Mouse (Mus musculus) lung, embryonic 14.5 days (tissue): ENCODE data around the gene Tmem177. TPM values are rescaled to one million over a fixed set of nuclear protein-coding genes. Genes with fewer than 3 reads are reported as not detected.

Experiments
- ATAC-seq: fragments of 200-750 bp; cut with Nextera tagmentation; 2 replicates; pipeline ENCODE4 v1.8.0; 2017; ENCODE audit warnings: mild to moderate bottlenecking, moderate TSS enrichment, moderate library complexity; ENCODE audit not compliant: insufficient read depth
- DNase-seq: peaks from one replicate; pipeline ENCODE4 v3.0.0-alpha.2; 2015
- H3K27ac ChIP-seq: fragments of 300-500 bp; sonication (generic); 2 replicates; pipeline ENCODE4 v1.5.1; 2014; ENCODE audit warnings: low read depth, mild to moderate bottlenecking, moderate library complexity
- H3K27me3 ChIP-seq: fragments of 300-500 bp; sonication (generic); 2 replicates; pipeline ENCODE4 v1.6.1; 2014; ENCODE audit warnings: low read length, control low read depth; ENCODE audit not compliant: insufficient read depth
- H3K36me3 ChIP-seq: fragments of 300-500 bp; sonication (generic); 2 replicates; pipeline ENCODE4 v1.6.1; 2014; ENCODE audit warnings: control low read depth; ENCODE audit not compliant: insufficient read depth
- H3K4me1 ChIP-seq: fragments of 300-500 bp; sonication (generic); 2 replicates; pipeline ENCODE4 v1.6.1; 2014; ENCODE audit warnings: antibody characterized with exemption, control low read depth; ENCODE audit not compliant: insufficient read depth
- H3K4me2 ChIP-seq: fragments of 300-500 bp; sonication (generic); 2 replicates; pipeline ENCODE4 v1.6.1; 2014; ENCODE audit warnings: mild to moderate bottlenecking
- H3K4me3 ChIP-seq: fragments of 300-500 bp; sonication (generic); 2 replicates; pipeline ENCODE4 v1.5.1; 2014; ENCODE audit warnings: low read depth, low read length
- H3K9ac ChIP-seq: fragments of 300-500 bp; sonication (generic); 2 replicates; pipeline ENCODE4 v1.6.1; 2014
- H3K9me3 ChIP-seq: fragments of 300-500 bp; sonication (generic); 2 replicates; pipeline ENCODE4 v1.6.1; 2016; ENCODE audit warnings: low read depth, low read length, control low read depth
- CTCF ChIP-seq: IDR thresholded peaks from 2 replicates; pipeline ENCODE4 v1.5.1; 2016; ENCODE audit warnings: antibody characterized with exemption, low read depth
- WGBS: fragments of 180-500 bp; shearing (Covaris S2); extraction: QIAGEN DNeasy Blood & Tissue Kit; methylation state at CpG from one replicate; pipeline ENCODE4 v1.1.7; 2014; 5-methylcytosine and 5-hydroxymethylcytosine counted together
- polyA plus RNA-seq: library from polyadenylated mRNA; unstranded; fragments of >200 nt; fragmentation: Nextera tagmentation; extraction: Ambion mirVana; gene quantifications from 2 replicates; pipeline ENCODE4 v1.2.1, GENCODE M21; 2014

Tmem177 gene
- polyA plus RNA-seq, 1 experiment from 2014 or later = 6.4 TPM

- no peak overlapping the region for H3K27ac ChIP-seq
- TF ChIP-seq CTCF = no peak
- WGBS = 18% methylated on average over 7 of the region's 7 CpGs
Measured at GRCm38 (mm10) chr1:119936861-119937260, 23.9 kb upstream of the Tmem177 start.

GRCm38 (mm10) chr1:119931421-119932150 lies 18.6 kb upstream of the Tmem177 start:
- Histone ChIP-seq H3K27ac (no peak overlapping the region), H3K36me3 (no peaks in the 10 kb centered on the region), H3K4me1 (no peaks in the 10 kb centered on the region), H3K27me3 (no peaks in the 10 kb centered on the region), H3K9me3 (no peaks in the 10 kb centered on the region), H3K4me2 (no peak overlapping the region), H3K4me3 (no peak overlapping the region), H3K9ac (no peak overlapping the region)
- DNase-seq (no peak), ATAC-seq (no peak)
- no peak for TF ChIP-seq CTCF
- 79% methylated on average over 4 of the region's 4 CpGs for WGBS

More at GRCm38 (mm10) chr1:119936861-119937260, 23.9 kb upstream of the Tmem177 start:
- H3K9ac ChIP-seq = no peak overlapping the region
- no peak overlapping the region for H3K4me3 ChIP-seq
- ATAC-seq = no peak
- H3K4me1 ChIP-seq = no peaks in the 10 kb centered on the region
- no peak overlapping the region for H3K4me2 ChIP-seq
- no peaks in the 10 kb centered on the region for H3K36me3 ChIP-seq
- DNase-seq = no peak
- H3K27me3 ChIP-seq = no peaks in the 10 kb centered on the region
- no peaks in the 10 kb centered on the region for H3K9me3 ChIP-seq

GRCm38 (mm10) chr1:119929715-119930114 lies 16.7 kb upstream of the Tmem177 start:
- no peak for ATAC-seq

GRCm38 (mm10) chr1:119919299-119919698 lies 6.3 kb upstream of the Tmem177 start:
- no peaks in the 10 kb centered on the region for H3K27me3 ChIP-seq
- ATAC-seq (no peak), DNase-seq (peak; percentile 51)
- no peak overlapping the region for H3K4me2 ChIP-seq
- WGBS = 56% methylated on average over 4 of the region's 4 CpGs
- peak; percentile 60 for TF ChIP-seq CTCF
- H3K4me3 ChIP-seq = no peak overlapping the region
- H3K27ac ChIP-seq = no peak overlapping the region
- no peak overlapping the region for H3K9ac ChIP-seq
- H3K4me1 ChIP-seq = no peaks in the 10 kb centered on the region
- no peaks in the 10 kb centered on the region for H3K9me3 ChIP-seq
- no peaks in the 10 kb centered on the region for H3K36me3 ChIP-seq

More at GRCm38 (mm10) chr1:119929715-119930114, 16.7 kb upstream of the Tmem177 start:
- H3K36me3 ChIP-seq = no peaks in the 10 kb centered on the region
- H3K4me3 ChIP-seq = no peak overlapping the region
- no peaks in the 10 kb centered on the region for H3K9me3 ChIP-seq
- H3K27ac ChIP-seq = no peak overlapping the region
- no peaks in the 10 kb centered on the region for H3K27me3 ChIP-seq
- H3K9ac ChIP-seq = no peak overlapping the region
- 59% methylated on average over 1 of the region's 1 CpGs for WGBS
- DNase-seq = peak; percentile 70
- H3K4me1 ChIP-seq = no peaks in the 10 kb centered on the region
- TF ChIP-seq CTCF = peak; percentile 71
- no peak overlapping the region for H3K4me2 ChIP-seq

GRCm38 (mm10) chr1:119916823-119917371 lies 3.9 kb upstream of the Tmem177 start:
- Histone ChIP-seq H3K36me3 (no peaks in the 10 kb centered on the region), H3K4me1 (no peaks in the 10 kb centered on the region), H3K4me2 (no peak overlapping the region), H3K27me3 (no peaks in the 10 kb centered on the region), H3K4me3 (no peak overlapping the region), H3K9ac (no peak overlapping the region), H3K27ac (no peak overlapping the region), H3K9me3 (no peaks in the 10 kb centered on the region)
- DNase-seq = peak; percentile 34
- ATAC-seq = peak; percentile 22; the same call in 1 of the 2 replicates
- 56% methylated on average over 5 of the region's 5 CpGs for WGBS
- TF ChIP-seq CTCF = no peak

- Histone ChIP-seq H3K27me3 (no peaks in the 10 kb centered on the region), H3K4me3 (no peak overlapping the region), H3K9me3 (no peaks in the 10 kb centered on the region), H3K36me3 (peaks cover 8% of the 10 kb centered on the region; the same call in 1 of the 2 replicates), H3K9ac (no peak overlapping the region), H3K27ac (no peak overlapping the region), H3K4me2 (no peak overlapping the region), H3K4me1 (no peaks in the 10 kb centered on the region)
- TF ChIP-seq CTCF = no peak
- peak; percentile 26 for DNase-seq
- no peak for ATAC-seq
- WGBS = 45% methylated on average over 2 of the region's 2 CpGs
Measured at GRCm38 (mm10) chr1:119907206-119907748, 5.7 kb downstream of the Tmem177 start.

- ATAC-seq (no peak), DNase-seq (no peak)
- no peak for TF ChIP-seq CTCF
- 59% methylated on average over 6 of the region's 6 CpGs for WGBS
- Histone ChIP-seq H3K27ac (no peak overlapping the region), H3K9ac (no peak overlapping the region), H3K4me2 (no peak overlapping the region), H3K4me3 (no peak overlapping the region), H3K36me3 (no peaks in the 10 kb centered on the region), H3K27me3 (no peaks in the 10 kb centered on the region), H3K4me1 (peaks cover 7% of the 10 kb centered on the region), H3K9me3 (no peaks in the 10 kb centered on the region)
Measured at GRCm38 (mm10) chr1:119903231-119903620, 9.8 kb downstream of the Tmem177 start.
